Mouse (Mus musculus): Measurements from ENCODE around the gene Xaf1. TPM values are rescaled to one million over a fixed set of nuclear protein-coding genes. Genes with fewer than 3 reads are reported as not detected.

Gene Xaf1
- total and polyA plus RNA-seq, 3 experiments = 1.0 to 1.8 TPM; not detected in 1

GRCm38 (mm10) chr11:72285971-72286480 is 15.4 kb upstream of the Xaf1 start:
- H3K27ac ChIP-seq (ENCODE audit: control insufficient read depth, low read depth, low read length) = no peak overlapping the region
- no peak for DNase-seq (ENCODE audit: low read depth, low spot score)

GRCm38 (mm10) chr11:72286651-72287050 is 14.8 kb upstream of the Xaf1 start:
- H3K9ac ChIP-seq (ENCODE audit: control insufficient read depth, low read depth, low read length, poor library complexity, severe bottlenecking) = no peak overlapping the region
- DNase-seq (ENCODE audit: low read depth, low spot score) = no peak
- H3K27ac ChIP-seq (ENCODE audit: control insufficient read depth, low read depth, low read length) = no peak overlapping the region
- no peaks in the 10 kb centered on the region for H3K36me3 ChIP-seq (ENCODE audit: control insufficient read depth in 1 of 2, insufficient read depth in 2 of 2, low read length in 2 of 2)
- H3K9me3 ChIP-seq (replicated peaks; ENCODE audit: insufficient read depth, low read length) = no peaks in the 10 kb centered on the region
- H3K4me1 ChIP-seq (ENCODE audit: control insufficient read depth in 1 of 2, insufficient read depth in 2 of 2, low read length in 2 of 2) = no peaks in the 10 kb centered on the region
- TF ChIP-seq ZKSCAN1 (IDR thresholded peaks at IDR 0.05; ENCODE audit: low read depth, low read length) = no peak
- no peak for TF ChIP-seq MAZ (IDR thresholded peaks at IDR 0.05; ENCODE audit: low read depth, low read length)
- no peak for TF ChIP-seq CTCF (IDR thresholded peaks at IDR 0.05 in 2 of 3, conservative IDR thresholded peaks at IDR 0.05 in 1 of 3; ENCODE audit: control insufficient read depth in 1 of 3, insufficient read depth in 1 of 3, low read depth in 2 of 3, low read length in 3 of 3, poor library complexity in 1 of 3, severe bottlenecking in 1 of 3)
- no peak for TF ChIP-seq USF1 (IDR thresholded peaks at IDR 0.05; ENCODE audit: low read depth, low read length)
- no peak for TF ChIP-seq HCFC1 (IDR thresholded peaks at IDR 0.05; ENCODE audit: low read depth, low read length)
- TF ChIP-seq TAL1 (IDR thresholded peaks at IDR 0.05; ENCODE audit: low read length) = no peak
- no peak for TF ChIP-seq RAD21 (IDR thresholded peaks at IDR 0.05; ENCODE audit: low read depth, low read length)
- TF ChIP-seq POLR2AphosphoS5 (IDR thresholded peaks at IDR 0.05; ENCODE audit: borderline replicate concordance, low read depth, low read length) = no peak
- TF ChIP-seq USF2 (IDR thresholded peaks at IDR 0.05; ENCODE audit: borderline replicate concordance in 1 of 2, insufficient read depth in 1 of 2, low read depth in 1 of 2, low read length in 2 of 2) = no peak
- no peak for TF ChIP-seq E2F4 (IDR thresholded peaks at IDR 0.05; ENCODE audit: borderline replicate concordance, low read depth, low read length)
- H3K79me2 ChIP-seq (ENCODE audit: control insufficient read depth, insufficient read depth, low read length, poor library complexity) = no peaks in the 10 kb centered on the region
- H3K27me3 ChIP-seq (ENCODE audit: control insufficient read depth in 1 of 2, insufficient read depth in 2 of 2, low read length in 2 of 2) = peaks cover 17 to 27% of the 10 kb centered on the region in 2 experiments
- H3K4me3 ChIP-seq (ENCODE audit: control insufficient read depth in 1 of 2, insufficient read depth in 1 of 2, low read depth in 2 of 2, low read length in 2 of 2) = no peak overlapping the region

More at GRCm38 (mm10) chr11:72285971-72286480, 15.4 kb upstream of the Xaf1 start:
- no peaks in the 10 kb centered on the region for H3K4me1 ChIP-seq (ENCODE audit: control insufficient read depth in 1 of 2, insufficient read depth in 2 of 2, low read length in 2 of 2)
- peaks cover 19 to 32% of the 10 kb centered on the region in 2 experiments for H3K27me3 ChIP-seq (ENCODE audit: control insufficient read depth in 1 of 2, insufficient read depth in 2 of 2, low read length in 2 of 2)
- no peaks in the 10 kb centered on the region for H3K36me3 ChIP-seq (ENCODE audit: control insufficient read depth in 1 of 2, insufficient read depth in 2 of 2, low read length in 2 of 2)
- H3K4me3 ChIP-seq (ENCODE audit: control insufficient read depth in 1 of 2, insufficient read depth in 1 of 2, low read depth in 2 of 2, low read length in 2 of 2) = no peak overlapping the region
- TF ChIP-seq POLR2AphosphoS5 (IDR thresholded peaks at IDR 0.05; ENCODE audit: borderline replicate concordance, low read depth, low read length) (no peak), CHD2 (IDR thresholded peaks at IDR 0.05; ENCODE audit: low read length) (no peak), ZKSCAN1 (IDR thresholded peaks at IDR 0.05; ENCODE audit: low read depth, low read length) (no peak), USF1 (IDR thresholded peaks at IDR 0.05; ENCODE audit: low read depth, low read length) (no peak), KAT2A (conservative IDR thresholded peaks at IDR 0.05; ENCODE audit: low read depth, low read length) (no peak), JUND (IDR thresholded peaks at IDR 0.05; ENCODE audit: low read depth, low read length) (no peak)
- no peaks in the 10 kb centered on the region for H3K9me3 ChIP-seq (replicated peaks; ENCODE audit: insufficient read depth, low read length)
- no peak overlapping the region for H3K9ac ChIP-seq (ENCODE audit: control insufficient read depth, low read depth, low read length, poor library complexity, severe bottlenecking)
- no peaks in the 10 kb centered on the region for H3K79me2 ChIP-seq (ENCODE audit: control insufficient read depth, insufficient read depth, low read length, poor library complexity)

DNA sequence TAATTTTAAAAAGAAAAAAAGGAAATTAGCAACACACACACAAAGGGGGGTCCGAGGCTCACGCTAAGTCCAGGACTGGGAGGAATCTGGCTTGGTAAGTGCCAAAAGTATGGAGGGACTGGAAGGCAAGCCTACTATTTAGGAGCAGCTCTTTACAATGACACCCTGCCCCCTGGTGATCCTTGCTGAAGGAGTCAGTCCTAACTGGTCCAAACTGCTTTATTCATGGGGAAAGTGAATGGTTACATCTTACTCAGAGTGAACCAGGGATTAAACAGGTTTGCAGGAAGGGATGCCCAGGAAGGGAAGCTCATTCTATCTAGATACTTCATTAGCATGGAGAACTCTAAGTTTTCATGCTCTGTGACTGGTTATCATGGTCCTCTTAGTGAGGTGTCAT is 14.3 kb upstream of the Xaf1 start:
- Histone ChIP-seq H3K27me3 (ENCODE audit: control insufficient read depth in 1 of 2, insufficient read depth in 2 of 2, low read length in 2 of 2) (peaks cover 14 to 25% of the 10 kb centered on the region in 2 experiments), H3K4me3 (ENCODE audit: control insufficient read depth in 1 of 2, insufficient read depth in 1 of 2, low read depth in 2 of 2, low read length in 2 of 2) (no peak overlapping the region), H3K9me3 (replicated peaks; ENCODE audit: insufficient read depth, low read length) (no peaks in the 10 kb centered on the region), H3K27ac (ENCODE audit: control insufficient read depth, low read depth, low read length) (no peak overlapping the region), H3K9ac (ENCODE audit: control insufficient read depth, low read depth, low read length, poor library complexity, severe bottlenecking) (no peak overlapping the region), H3K36me3 (ENCODE audit: control insufficient read depth in 1 of 2, insufficient read depth in 2 of 2, low read length in 2 of 2) (no peaks in the 10 kb centered on the region), H3K4me1 (ENCODE audit: control insufficient read depth in 1 of 2, insufficient read depth in 2 of 2, low read length in 2 of 2) (no peaks in the 10 kb centered on the region), H3K79me2 (ENCODE audit: control insufficient read depth, insufficient read depth, low read length, poor library complexity) (no peaks in the 10 kb centered on the region)
- TF ChIP-seq CHD1 (IDR thresholded peaks at IDR 0.05; ENCODE audit: low read depth, low read length) = no peak
- no peak for TF ChIP-seq GABPA (IDR thresholded peaks at IDR 0.05; ENCODE audit: low read depth, low read length)
- TF ChIP-seq TAL1 (IDR thresholded peaks at IDR 0.05; ENCODE audit: low read length) = no peak
- DNase-seq (ENCODE audit: low read depth, low spot score) = no peak

Measured in MEL (cell line).